Mouse (Mus musculus) liver, postnatal 0 days (tissue): ENCODE measurements around the gene Chic2.

Source experiments
- CTCF ChIP-seq: sonication (generic); IDR thresholded peaks from 2 replicates; pipeline ENCODE4 v1.5.1; 2016; ENCODE audit warnings: antibody characterized with exemption, low read depth
- EP300 ChIP-seq: IDR thresholded peaks from 2 replicates; pipeline ENCODE4 v1.6.1; 2016; ENCODE audit warnings: antibody characterized with exemption, low read depth, mild to moderate bottlenecking

DNA sequence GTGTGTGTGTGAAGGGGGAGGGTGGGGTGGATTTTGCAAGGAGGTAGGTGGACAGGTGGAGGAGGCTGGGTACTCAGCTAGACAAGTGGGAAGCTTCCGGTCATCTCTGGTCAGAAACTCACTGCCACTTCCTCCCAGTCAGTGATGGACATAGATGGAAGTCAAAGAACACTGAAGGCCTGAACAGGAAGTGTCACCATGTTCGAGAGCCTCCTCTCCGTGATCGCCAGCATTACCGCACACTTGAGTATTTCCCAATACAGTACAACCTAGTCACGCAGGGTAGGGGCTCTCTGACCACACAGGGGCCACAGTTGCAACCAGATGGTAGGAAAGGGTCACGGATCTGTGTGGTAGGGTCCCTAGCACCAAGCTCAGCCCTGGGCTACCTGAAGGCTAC lies 69.1 kb downstream of the Chic2 start:
- TF ChIP-seq CTCF = no peak
- no peak for TF ChIP-seq EP300
